Mouse (Mus musculus) gastrocnemius, adult 2 months (tissue): Measurements from ENCODE around the gene Thpo. TPM values are rescaled to one million over a fixed set of nuclear protein-coding genes. Genes with fewer than 3 reads are reported as not detected.

ENCODE experiments used
- DNase-seq: peaks from one replicate; pipeline ENCODE4 v3.0.0; 2022
- H3K27ac ChIP-seq: fragments of 200-600 bp; 2 replicates; pipeline ENCODE4 v1.8.1; 2022; ENCODE audit warnings: mild to moderate bottlenecking
- H3K4me3 ChIP-seq: fragments of 200-600 bp; 2 replicates; pipeline ENCODE4 v1.8.1; 2022; ENCODE audit warnings: mild to moderate bottlenecking, moderate library complexity
- CTCF ChIP-seq: fragments of 200-600 bp; IDR thresholded peaks from 2 replicates; pipeline ENCODE4 v1.8.1; 2022; ENCODE audit warnings: antibody characterized with exemption, mild to moderate bottlenecking, moderate library complexity
- intact Hi-C: fragments of 180-260 bp; cut with DNase I; formaldehyde crosslinking; loops from one replicate; pipeline ENCODE4 v1.15.1; 2025
- total RNA-seq, 2 experiments: library from RNA; stranded (reverse); gene quantifications; 2 replicates each; pipeline ENCODE4 v1.2.3; 2021

Gene Thpo
- total RNA-seq, 2 experiments from 2014 or later, result 5.1 to 6.3 TPM

- Histone ChIP-seq H3K4me3 (peak overlapping the region; percentile 75), H3K27ac (peak overlapping the region; percentile 95)
- DNase-seq, result peak; percentile 90
- intact Hi-C loops, result no loop called here
- TF ChIP-seq CTCF, result no peak
Measured at GRCm38 (mm10) chr16:20695622-20696323, 38.5 kb downstream of the Thpo start.

GRCm38 (mm10) chr16:20694781-20695180, 39.5 kb downstream of the Thpo start:
- H3K4me3 ChIP-seq, result peak overlapping the region; percentile 75
- intact Hi-C loops, result no loop called here
- no peak for TF ChIP-seq CTCF
- peak overlapping the region; percentile 95 for H3K27ac ChIP-seq
- DNase-seq, result peak; percentile 88

- Histone ChIP-seq H3K27ac (peak within 1 kb of the TSS; percentile 95), H3K4me3 (peak within 1 kb of the TSS; percentile 75)
- intact Hi-C loops, result loop anchor here (2.0 kb wide), 1 partner anchor 14 kb away; no protein-coding TSS in a partner anchor
- peak; percentile 94 for DNase-seq
- TF ChIP-seq CTCF, result no peak
Measured at GRCm38 (mm10) chr16:20693111-20693701, 41.1 kb downstream of the Thpo start, which contains the start of gene Fam131a. TSS of gene Fam131a (plus strand) at chr16:20693241.

- intact Hi-C loops, result loop anchor here (2.0 kb wide), 1 partner anchor 14 kb away; no protein-coding TSS in a partner anchor
- DNase-seq, result no peak
- H3K4me3 ChIP-seq, result peak overlapping the region; percentile 75
- TF ChIP-seq CTCF, result no peak
- peak overlapping the region; percentile 95 for H3K27ac ChIP-seq
Measured at GRCm38 (mm10) chr16:20692241-20692965, 41.9 kb downstream of the Thpo start.

- DNase-seq, result no peak
- Histone ChIP-seq H3K27ac (no peak overlapping the region), H3K4me3 (no peak overlapping the region)
- TF ChIP-seq CTCF, result no peak
- intact Hi-C loops, result loop anchor here (2.0 kb wide), 1 partner anchor 13 kb away; no protein-coding TSS in a partner anchor
Measured at GRCm38 (mm10) chr16:20691617-20692016, 42.7 kb downstream of the Thpo start.

- TF ChIP-seq CTCF, result no peak
- no peak for DNase-seq
- no peak overlapping the region for H3K27ac ChIP-seq
- no peak overlapping the region for H3K4me3 ChIP-seq
- intact Hi-C loops, result no loop called here
Measured at GRCm38 (mm10) chr16:20690774-20691173, 43.5 kb downstream of the Thpo start.

- intact Hi-C loops, result loop anchor here (2.0 kb wide), 1 partner anchor 15 kb away; the partner anchor contains the start of gene Fam131a
- no peak for TF ChIP-seq CTCF
- DNase-seq, result peak; percentile 95
- H3K27ac ChIP-seq, result peak overlapping the region; percentile 88
- H3K4me3 ChIP-seq, result peak overlapping the region; percentile 72
Measured at GRCm38 (mm10) chr16:20677974-20678675, 56.2 kb downstream of the Thpo start.

GRCm38 (mm10) chr16:20677380-20677779, 56.9 kb downstream of the Thpo start:
- peak overlapping the region; percentile 72 for H3K4me3 ChIP-seq
- TF ChIP-seq CTCF, result no peak
- intact Hi-C loops, result no loop called here
- H3K27ac ChIP-seq, result peak overlapping the region; percentile 88
- DNase-seq, result no peak

GRCm38 (mm10) chr16:20676702-20677101, 57.6 kb downstream of the Thpo start:
- intact Hi-C loops, result no loop called here
- TF ChIP-seq CTCF, result no peak
- H3K4me3 ChIP-seq, result no peak overlapping the region
- DNase-seq, result no peak
- H3K27ac ChIP-seq, result peak overlapping the region; percentile 88

GRCm38 (mm10) chr16:20675213-20675612, 59.1 kb downstream of the Thpo start:
- peak overlapping the region; percentile 94 for H3K4me3 ChIP-seq
- intact Hi-C loops, result no loop called here
- TF ChIP-seq CTCF, result no peak
- H3K27ac ChIP-seq, result peak overlapping the region; percentile 94; the same call in 1 of the 2 replicates
- DNase-seq, result no peak

Other genes with a start within 250 kb of the Thpo start
- 10 to 100 TPM; 55.7 to 62.8 TPM for gene Eif2b5, start 235.7 kb downstream of the Thpo start, total RNA-seq
- gene Dvl3, start 217.5 kb downstream of the Thpo start, total RNA-seq, result 10 to 100 TPM; 30.7 to 31.3 TPM
- 100 to 1,000 TPM; 137 to 157 TPM for gene Ap2m1, start 199.0 kb downstream of the Thpo start, total RNA-seq
- gene Abcf3, start 185.9 kb downstream of the Thpo start, total RNA-seq, result 10 to 100 TPM; 59.8 to 70.7 TPM
- gene Vwa5b2, start 145.0 kb downstream of the Thpo start, total RNA-seq, result under 1 TPM; 0.08 to 0.20 TPM
- gene Eef1akmt4, start 122.9 kb downstream of the Thpo start, total RNA-seq, result 1 to 10 TPM; 3.4 to 6.3 TPM
- not detected for gene Gm49333, start 122.9 kb downstream of the Thpo start, total RNA-seq
- gene Alg3, start 122.8 kb downstream of the Thpo start, total RNA-seq, result 10 to 100 TPM; 13.4 to 14.6 TPM
- 1 to 10 TPM; 1.1 to 1.3 TPM for gene Camk2n2, start 113.2 kb downstream of the Thpo start, total RNA-seq
- gene Ece2, start 104.7 kb downstream of the Thpo start, total RNA-seq, result under 1 TPM in 1 of 2 experiments, not detected in 1; 0.42 TPM
- 100 to 1,000 TPM; 223 to 253 TPM for gene Psmd2, start 82.9 kb downstream of the Thpo start, total RNA-seq
- 100 to 1,000 TPM; 428 to 462 TPM for gene Eif4g1, start 66.2 kb downstream of the Thpo start, total RNA-seq
- 10 to 100 TPM; 46.0 to 62.9 TPM for gene Fam131a, start 41.3 kb downstream of the Thpo start, total RNA-seq
- gene Polr2h, start 16.8 kb downstream of the Thpo start, total RNA-seq, result 1 to 10 TPM; 7.6 to 9.2 TPM
- 1 to 10 TPM in 1 of 2 experiments, under 1 TPM in 1; 0.89 to 1.0 TPM for gene Clcn2, start 16.8 kb downstream of the Thpo start, total RNA-seq
- 1 to 10 TPM; 2.9 to 3.6 TPM for gene Chrd, start 1.4 kb downstream of the Thpo start, total RNA-seq